Mouse (Mus musculus) lung, postnatal 14 days (tissue): Measurements from ENCODE around the gene Rap1b.

Source experiments
- DNase-seq: peaks from one replicate; pipeline ENCODE4 v3.0.0; 2021

Gene Rap1b

DNA sequence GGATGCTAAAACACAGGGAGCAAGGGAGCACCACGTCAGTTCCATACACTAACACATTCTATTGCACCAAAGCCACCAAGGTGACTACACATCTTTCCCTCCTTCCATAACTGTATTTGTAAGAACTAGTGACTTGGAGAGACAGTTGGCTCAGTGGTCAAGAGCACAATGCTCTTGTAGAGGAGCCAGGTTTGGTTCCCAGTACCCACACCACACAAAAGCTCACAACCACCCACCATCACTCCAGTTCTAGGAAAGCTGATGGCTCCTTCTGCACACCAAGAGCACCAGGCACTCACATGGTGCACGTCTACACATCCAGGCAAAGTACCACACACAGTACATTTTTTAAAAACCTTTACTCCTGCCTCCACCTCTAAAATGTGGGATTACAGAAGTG, 63.8 kb downstream of the Rap1b start:
- no peak for DNase-seq

DNA sequence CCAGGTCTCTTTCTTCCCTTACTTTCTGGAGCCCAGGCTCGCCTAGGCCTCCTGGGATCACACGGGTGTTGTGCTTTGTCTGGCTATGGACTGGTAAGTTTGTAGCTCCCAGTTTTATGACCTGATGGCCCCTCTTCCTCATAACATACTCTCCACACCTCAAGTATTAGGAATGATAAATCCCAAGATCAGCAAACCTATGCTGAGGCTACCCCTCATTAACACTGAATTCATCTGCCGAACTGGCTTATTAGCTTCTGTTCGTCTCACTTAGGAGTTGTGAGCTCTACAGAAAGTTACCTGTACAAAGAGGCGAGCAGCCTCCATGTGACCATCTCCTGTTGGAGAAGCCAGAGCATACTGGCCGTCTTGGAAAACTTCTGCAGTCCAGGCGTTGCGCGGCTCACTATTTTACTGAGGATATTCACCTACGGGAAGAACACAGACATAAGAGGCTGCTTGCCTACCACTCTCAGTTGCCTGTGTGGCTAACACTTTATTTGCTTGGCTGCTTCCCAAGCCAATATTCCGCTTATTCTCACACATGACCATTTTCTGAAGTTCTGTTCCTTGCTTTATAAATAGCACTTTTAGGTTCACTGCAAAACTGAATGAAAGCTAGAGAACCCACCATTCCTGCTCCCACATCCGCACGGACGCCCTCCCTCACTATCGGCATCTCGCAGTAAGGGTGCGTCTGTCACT, 64.7 kb downstream of the Rap1b start:
- no peak for DNase-seq

GRCm38 (mm10) chr10:117780306-117780911, 65.4 kb downstream of the Rap1b start:
- DNase-seq, result no peak

- no peak for DNase-seq
These were observed 66.1 kb downstream of the Rap1b start for GRCm38 (mm10) chr10:117779581-117780305.

GRCm38 (mm10) chr10:117778951-117779350, 66.9 kb downstream of the Rap1b start:
- no peak for DNase-seq

DNA sequence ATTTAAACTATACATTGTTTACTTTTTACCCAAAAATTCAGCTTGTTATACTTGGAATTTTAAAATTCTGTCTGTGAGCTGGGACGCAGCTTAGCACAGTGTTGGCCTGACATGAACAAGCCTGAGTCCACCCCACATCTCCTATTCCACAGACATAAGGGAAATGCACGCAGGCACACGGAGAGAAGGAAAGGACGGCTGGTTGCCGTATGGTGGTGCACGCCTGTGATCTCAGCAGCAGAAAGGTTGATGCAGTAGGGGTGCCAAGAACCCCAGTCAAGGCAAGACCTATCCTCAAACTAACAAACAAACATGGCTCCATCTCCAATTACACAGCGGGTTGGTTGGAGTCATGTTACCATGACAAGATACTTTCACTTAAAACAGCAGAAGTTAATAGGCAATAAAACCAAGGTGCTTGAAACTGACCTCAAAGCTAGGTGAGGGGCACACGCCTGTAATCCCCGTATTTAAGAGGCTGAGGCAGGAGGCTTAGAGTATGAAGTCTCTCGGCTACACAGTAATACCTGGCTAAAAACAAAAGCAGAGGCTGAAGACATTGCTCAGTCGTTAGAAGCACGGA, 67.4 kb downstream of the Rap1b start:
- DNase-seq, result no peak

DNA sequence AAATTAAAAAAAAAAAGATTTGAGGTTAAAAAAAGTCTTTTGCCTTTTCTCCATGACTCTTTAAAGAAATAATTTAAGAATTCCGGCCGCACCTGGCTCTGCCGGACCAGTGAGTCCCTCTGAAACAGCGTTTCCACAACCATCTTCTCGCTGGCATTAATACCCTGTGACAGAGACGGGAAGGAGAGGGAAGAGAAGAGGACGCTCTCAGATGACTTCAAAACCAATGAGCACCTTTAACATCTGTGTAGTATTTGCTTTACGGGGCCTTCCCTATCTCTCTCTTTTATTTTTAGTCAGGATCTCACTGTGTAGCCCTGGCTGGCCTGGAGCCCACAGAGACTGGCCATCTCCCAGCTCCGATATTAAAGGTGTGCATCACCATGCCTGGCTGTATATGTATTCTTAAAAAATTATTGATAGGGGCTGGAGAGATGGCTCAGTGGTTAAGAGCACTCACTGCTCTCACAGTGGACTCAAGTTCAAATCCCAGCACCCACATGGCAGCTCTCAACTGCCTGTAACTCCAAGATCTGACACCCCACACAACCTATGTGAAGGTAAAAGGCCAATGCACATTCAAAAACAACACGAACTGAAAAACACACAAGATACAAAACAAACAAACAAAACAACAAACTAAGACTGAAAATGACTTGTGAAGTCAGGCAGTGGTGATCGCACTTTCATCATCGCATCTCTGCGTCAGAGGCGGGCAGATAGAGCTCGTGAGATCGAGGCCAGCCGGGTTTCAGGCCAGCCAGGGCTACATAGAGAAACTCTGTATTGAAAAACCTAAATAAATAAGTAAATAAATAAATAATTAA, 68.1 kb downstream of the Rap1b start:
- DNase-seq, result no peak

DNA sequence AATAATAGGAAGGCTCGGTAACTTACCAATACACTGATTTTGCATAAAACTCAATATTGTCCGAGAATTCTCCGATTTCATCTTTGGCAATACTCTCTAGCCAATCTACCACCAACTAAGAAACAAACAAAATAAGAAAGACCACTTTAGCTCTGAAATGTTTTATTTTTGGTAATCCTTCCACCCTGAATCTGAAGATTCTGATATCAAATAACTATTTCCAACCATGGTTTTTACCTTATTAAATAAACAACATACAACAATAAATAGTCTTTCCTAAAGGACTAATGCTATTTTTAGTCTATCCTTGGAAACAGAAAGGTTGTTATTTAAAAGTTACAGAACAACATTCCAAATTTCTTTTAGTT, 68.7 kb downstream of the Rap1b start:
- DNase-seq, result no peak

- DNase-seq, result no peak
These were observed 69.3 kb downstream of the Rap1b start for GRCm38 (mm10) chr10:117776281-117777102.

- no peak for DNase-seq
These were observed 70.3 kb downstream of the Rap1b start for GRCm38 (mm10) chr10:117775401-117776144.

- no peak for DNase-seq
These were observed 71.1 kb downstream of the Rap1b start for GRCm38 (mm10) chr10:117774817-117775120.

- no peak for DNase-seq
These were observed 71.6 kb downstream of the Rap1b start for GRCm38 (mm10) chr10:117774011-117774816.

DNA sequence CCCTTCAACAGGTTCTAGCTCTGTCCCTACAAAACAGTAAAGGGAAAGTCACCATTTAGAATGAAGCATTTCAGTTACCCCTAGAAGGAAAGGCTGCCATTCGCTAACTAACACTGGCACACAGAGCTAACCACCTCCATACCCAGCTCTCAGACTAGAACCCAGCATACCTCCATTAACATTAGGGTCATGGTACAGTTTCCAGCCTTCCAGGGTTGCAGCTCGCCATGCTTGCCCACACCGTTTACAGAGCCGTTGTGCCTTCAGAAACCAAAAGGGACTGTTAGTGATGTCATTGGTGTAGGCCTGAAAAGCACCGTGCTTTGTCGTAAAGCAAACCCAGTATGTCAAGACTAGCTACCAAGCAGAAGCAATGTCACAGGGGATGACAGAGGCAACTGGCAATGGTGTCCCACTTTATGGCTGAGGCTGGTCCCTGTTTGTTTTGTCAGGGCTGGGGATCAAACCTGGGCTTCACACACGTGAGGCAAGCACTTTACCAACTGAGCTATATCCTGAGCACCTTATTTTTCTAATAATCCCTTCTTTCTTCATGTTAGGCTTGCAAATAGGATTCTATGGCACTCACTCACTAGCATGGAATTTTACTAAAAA, 72.6 kb downstream of the Rap1b start:
- DNase-seq, result no peak

DNA sequence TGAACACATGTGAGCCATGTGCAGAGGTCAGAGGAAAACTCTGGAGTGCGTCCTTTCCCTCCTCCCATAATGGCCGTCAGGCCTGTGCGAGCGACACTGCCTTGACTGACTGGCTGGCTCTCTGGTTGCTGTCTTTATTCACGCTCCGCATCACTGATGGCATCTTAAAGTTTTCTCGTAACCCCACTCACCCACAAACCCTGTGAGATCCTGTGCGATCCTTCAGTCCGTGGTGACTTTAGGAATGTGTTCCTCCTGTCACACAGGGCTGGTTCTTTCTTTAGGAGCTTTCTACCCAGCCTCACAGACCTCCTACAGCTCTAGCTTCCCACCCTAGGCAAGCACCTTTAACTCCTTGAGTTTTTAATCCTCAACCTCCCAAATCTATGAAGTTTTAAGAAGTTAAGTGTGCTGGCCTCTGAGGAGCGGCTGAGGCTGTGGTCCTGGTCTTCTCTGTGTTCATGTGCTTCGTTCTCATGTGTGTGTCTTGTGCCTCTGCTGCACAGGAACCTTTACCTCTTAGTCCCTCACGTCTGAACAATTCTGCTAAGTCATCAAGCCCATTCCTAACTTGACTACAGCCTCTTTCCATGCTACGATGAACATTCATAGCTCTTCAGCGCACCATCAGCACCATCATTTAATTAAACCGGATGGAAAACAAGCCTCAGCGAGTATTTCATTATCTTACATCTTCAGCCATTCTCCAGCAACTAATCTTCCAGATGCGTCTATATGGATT, 73.3 kb downstream of the Rap1b start:
- DNase-seq, result no peak

DNA sequence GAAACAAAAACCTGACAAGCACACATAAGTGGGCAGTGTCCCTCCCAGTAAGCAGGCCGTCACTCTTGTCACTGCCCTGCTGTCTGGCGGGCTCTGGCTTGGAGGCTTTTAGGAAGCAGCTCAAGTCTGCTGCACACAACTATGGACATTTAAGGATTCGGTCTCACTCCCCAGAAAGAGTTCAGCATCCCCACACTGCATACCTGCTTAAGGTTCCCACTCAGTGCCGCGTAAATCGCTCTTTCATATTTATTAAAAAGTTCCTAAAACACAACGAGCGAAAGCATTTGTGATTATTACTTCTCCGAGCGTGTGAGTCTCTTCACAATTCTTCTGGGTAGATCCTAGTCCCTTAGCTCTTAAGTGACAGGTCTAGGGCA, 74.7 kb downstream of the Rap1b start:
- DNase-seq, result no peak

GRCm38 (mm10) chr10:117770286-117771130, 75.3 kb downstream of the Rap1b start:
- DNase-seq, result no peak

DNA sequence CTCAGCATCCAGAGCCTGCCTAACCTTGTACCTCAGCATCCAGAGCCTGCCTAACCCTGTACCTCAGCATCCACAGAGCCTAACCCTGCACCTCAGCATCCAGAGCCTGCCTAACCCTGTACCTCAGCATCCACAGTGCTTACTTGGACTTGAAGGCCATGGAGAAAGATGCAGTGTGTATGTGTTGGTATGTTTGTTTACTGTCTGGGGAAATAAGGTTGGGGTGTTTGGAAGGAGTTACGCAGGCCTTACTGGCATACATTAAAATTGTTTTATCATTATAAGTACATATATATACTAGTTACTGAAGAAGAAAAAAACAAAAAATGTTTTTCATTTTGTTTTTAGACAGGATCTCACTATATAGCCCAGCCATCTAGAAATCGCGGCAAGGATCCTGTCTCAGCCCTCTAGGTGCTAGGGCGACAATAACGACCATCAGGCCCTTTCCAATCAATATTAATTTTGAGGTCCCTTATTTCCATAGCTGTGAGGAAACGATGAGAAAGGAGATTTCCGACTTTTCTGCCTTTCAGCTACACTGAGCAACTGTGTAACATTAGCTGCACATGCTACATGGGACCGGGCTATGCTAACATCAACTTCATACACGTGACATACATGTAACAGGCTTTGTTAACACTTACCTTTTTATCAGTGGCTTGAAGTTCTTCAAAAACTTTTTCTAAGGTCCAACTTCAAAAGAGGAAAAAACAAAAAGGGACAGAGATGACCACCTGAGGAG, 76.1 kb downstream of the Rap1b start:
- no peak for DNase-seq

DNA sequence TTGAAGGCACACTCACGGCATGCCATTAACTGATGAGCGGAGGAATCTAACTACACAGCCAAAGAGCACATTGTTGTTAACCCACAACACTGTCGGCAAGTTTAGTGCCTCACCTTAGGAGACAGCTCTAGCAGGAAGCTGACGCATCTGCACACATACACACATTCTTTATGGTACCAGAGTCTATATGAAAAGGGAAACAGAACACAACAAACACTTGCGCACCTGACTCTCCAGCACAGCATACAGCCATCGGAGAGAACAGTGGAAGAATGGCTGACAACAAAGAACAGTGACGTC, 77.7 kb downstream of the Rap1b start:
- DNase-seq, result no peak
